Mouse (Mus musculus): ENCODE results near the gene Magi1.

Magi1 gene

DNA sequence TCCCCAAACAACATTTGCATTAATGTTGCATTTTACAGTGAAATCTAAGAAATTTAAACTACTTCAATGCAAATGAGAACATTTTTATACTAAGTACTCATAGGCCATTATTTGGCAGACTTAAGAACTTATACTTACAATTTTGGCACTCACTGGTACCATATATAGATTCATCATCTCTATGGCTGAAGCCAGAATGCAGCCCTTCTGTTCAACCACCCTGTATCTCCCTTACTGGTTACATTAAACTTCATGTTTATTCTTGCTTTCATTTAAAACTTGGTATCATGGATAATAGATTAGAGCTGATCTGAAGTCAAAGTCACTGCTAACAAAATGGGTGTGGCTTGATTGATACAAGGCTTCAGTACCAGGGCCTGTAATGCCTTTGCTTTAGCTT is 171.9 kb downstream of the Magi1 start:
- no peak for DNase-seq (ENCODE audit: low spot score)

DNA sequence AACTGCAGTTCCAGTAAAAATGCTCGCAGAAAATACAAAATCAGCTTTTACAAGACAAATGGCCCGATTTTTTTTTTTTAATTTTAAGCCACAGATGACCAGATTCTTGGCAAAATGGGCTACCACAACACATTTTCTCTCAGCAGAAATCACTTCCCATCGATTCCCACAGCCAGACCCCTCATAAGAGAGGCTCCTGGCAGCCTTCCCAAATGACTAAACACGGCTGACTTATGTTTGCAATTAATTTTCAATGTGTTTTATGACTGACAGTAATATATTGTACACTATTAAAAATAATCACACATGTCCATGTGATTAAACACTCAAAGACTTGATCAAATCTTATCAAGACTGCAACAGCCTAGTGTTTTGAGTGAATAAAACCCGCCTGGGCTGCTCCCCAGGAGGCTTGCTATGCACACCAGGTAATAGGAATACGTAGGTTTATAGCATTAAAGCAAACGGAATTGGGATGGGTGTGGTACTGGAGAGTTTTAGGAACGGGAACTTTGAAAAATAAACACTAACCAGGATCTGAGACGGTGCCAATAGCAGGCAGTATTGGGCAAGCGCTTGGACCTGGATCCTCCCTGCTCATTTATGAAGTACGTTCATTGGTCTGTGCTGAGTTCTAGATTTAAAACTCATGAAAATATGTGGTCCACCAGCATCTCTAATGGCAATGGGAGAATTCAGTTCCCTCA is 176.2 kb downstream of the Magi1 start:
- no peak for DNase-seq (ENCODE audit: low spot score)

DNA sequence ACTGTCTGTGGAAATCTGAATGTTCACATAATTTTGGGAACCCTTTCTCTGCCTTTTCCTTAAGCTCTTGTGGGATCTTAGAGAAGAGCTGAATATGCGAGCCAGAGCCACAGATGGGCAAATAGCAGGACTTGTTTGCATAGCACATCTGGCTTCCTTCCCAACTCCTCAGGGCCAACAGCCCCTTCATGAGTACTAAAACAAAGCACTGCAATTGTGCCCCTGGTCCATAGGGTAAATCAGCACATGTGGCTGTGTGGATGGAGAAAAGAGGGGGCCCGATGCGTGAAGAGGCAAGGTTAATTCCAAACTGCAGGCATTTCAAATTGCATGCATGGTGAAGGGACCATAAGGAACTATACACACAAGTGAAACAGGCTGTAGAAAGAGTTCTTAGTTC is 180.1 kb downstream of the Magi1 start:
- DNase-seq (ENCODE audit: low spot score), result no peak

DNA sequence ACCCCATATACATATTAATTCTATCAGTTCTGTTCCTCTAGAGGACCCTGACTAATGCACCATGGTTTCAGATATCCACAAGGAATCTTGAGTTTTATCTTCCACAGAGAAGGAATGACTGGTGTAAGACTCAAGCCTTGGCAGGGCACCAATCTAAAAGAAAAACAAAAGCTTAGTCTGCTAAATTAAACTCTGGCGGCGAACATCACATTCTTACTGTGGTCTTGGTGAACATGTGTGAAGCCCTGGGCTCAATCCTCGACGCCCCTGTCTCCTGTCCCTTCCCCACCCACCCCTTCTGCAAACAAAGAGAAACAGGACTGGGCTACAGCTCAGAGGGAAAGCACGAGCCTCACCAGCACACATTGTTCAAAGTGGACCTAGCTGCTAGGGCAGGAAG is 182.5 kb downstream of the Magi1 start:
- DNase-seq (ENCODE audit: low spot score), result no peak

DNA sequence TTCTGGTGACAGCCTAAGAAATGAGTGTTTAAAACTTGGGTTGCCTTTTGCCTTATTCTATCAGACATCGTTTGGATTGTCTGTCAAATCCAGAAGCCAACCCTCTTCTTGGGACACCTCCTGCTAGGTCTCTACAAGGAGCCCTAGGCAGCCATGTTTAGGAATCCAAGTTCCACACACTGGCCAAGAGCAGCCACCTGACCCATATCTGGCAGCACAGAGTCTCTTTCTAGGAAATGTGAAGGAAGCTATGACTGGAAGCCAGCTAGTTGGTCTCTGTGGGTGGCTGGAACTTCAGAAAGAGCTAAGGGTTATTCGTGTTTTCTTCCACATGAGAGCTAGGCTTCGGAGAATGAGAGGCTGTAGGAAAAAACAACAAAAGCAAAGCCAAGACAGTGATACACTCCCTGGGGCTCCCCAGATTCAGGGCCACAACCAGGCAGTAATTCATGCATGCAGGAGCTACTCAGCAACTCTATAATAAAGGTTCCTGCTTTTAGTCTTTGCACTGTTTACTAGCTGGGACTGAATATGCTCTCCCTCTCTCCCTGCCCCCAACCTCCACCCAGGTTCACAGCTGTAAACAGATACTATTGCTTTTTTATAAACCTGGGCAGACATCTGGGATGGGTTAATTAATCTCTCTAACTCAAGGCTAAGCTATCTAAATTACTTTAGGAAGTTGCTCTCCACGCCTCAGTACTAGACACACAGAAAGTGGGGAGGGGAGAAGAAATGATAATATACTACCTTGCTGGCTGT is 188.6 kb downstream of the Magi1 start:
- DNase-seq (ENCODE audit: low spot score), result no peak

DNA sequence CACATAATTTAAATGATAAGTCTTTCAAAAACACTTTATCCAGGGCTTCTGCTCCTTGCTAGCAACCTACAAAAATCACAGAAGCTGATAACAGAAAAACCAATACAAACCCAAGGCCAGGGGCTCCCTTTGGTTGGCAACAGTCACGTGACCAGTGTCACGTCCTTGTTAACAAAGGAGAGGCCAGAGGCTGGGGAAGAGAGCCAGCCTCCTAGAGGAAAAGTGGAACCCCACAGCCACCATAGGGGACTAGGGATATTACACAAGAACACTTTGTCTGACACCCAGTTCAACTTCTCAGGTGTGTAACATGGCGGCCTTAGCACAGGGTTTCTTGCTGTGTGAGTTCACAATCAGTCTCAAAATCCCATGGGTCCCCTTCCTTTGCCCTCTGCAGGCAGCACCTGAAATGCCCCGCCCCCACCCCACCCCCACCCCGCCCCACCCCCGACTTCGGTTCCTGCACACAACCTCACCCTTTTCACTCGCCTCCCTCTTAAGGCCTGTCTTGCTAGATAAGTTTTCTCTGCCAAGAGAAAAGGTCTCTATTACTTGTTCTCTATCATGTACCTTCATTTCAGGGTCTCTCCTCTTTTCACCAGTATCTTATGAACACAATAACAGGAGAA is 190.6 kb downstream of the Magi1 start:
- no peak for DNase-seq (ENCODE audit: low spot score)

DNA sequence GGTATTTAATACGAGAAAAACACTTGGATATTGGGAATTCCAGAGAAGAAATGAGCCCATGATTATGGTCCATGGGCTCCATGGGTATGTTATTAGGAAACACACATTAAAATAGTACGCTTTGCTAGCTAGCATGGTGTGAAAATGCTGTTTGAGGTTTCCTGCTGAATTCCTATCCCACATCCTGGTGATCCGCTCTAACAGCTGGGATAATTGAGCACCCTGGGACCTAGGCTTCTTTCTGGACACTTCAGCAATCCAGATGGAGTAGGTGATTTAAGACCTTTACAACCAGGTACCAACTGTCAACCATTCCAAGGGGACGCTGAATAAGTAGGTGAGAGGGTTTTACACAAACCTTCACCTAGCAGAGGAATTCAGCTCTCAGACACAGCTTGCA is 191.2 kb downstream of the Magi1 start:
- DNase-seq (ENCODE audit: low spot score), result no peak

DNA sequence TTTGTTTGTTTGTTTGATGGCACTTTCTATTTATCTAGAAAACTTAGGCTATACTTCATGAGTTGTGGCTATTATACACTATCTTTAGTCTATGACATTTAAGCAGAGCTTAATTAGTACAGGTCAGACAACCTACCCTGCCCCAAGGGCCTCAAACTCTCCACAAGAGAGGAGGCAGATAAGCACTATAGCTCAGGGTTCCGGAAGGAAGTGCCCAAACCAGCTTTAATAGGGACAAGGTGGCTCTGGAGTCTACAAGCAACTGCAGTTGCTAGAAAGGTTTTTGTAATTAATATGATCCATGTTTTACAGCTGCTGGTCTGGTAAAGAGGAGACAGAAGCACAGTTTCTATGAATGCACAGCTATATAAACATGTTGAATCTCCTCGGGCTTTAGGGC is 196.9 kb downstream of the Magi1 start:
- no peak for DNase-seq (ENCODE audit: low spot score)

DNA sequence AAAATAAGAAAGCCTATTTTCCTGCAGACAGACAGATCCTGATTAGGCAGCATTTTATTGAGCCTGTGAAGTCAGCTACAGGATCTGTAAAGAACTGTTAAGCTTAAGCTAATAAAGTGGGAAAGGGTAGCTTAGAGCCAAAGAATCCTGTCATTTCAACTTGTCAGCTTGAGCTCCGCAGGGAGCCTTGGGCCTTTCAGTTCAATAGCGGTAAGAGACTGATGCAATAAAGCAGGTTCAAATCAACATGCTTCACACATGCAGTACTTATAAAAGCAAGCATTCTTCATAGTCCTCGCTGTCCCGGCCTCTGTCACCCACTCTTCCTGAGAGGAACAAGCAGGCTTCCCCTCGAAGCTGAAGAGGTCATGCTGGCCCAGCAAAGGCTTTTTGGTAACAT is 199.0 kb downstream of the Magi1 start:
- no peak for DNase-seq (ENCODE audit: low spot score)

DNA sequence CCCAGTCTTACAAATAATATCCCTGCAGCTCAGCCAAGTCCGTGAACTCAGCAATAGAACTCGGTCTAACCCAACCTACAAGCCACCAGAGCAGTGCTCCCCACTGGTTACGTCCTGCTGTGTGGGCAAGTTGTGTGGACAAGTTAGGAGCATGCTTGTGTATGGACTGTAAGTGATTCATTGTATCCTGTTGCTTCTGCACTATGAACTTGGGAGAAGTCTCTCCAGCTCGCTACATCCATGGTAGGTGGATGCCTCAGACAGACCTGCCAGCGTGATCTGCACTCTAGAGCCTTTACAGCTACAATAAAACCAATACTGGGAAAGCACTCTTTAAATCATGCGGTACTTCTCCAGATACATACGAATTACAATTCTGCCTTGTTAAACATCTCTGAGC is 200.3 kb downstream of the Magi1 start:
- no peak for DNase-seq (ENCODE audit: low spot score)

DNA sequence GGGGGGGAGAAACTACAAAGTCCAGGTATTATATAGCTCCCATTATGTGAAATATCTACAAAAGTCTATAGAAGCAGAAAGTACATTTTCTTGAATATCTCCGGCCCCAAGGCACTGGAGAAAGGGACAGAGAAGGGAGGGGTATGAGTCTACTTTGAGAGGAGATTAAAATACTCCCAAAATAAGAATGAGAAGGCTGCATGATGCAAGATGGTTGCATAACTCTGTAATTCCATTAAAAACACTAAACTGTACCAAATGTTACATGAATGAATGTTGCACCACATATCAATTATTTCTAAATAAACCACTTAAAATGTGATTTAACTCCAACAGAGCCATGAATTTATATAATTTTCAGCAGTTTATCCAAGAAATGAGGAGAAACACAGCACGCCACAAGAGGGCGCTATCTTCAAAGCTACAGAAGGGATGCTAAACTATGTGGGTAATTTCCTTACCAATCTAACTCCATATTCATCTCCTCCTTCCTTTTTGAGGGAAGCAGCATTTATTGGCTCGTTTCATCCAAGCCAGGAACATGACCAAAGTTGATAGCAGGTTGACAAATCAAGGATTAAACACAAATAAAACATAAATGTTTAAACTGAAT is 202.7 kb downstream of the Magi1 start:
- DNase-seq (ENCODE audit: low spot score), result peak; percentile 62

DNA sequence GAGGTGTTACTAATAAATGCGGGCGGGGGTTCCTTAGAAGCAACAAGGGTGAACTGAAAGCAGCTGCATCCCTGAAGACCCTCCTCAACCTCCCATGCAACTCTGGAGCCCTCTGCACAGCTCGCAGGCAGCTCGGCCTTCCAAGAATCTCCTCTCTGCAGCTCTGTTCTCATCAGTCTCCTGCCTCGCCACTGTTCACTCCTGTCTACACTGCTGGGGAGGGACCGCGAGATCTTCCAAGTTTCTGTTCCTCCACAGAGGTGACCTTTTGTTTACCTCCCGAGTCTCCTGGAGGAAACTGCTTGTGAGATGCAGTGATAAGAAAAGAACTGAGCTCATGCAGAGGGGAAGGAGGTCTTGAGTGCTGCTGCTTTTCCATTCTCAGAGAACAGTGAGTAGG is 204.8 kb downstream of the Magi1 start:
- DNase-seq (ENCODE audit: low spot score), result no peak

DNA sequence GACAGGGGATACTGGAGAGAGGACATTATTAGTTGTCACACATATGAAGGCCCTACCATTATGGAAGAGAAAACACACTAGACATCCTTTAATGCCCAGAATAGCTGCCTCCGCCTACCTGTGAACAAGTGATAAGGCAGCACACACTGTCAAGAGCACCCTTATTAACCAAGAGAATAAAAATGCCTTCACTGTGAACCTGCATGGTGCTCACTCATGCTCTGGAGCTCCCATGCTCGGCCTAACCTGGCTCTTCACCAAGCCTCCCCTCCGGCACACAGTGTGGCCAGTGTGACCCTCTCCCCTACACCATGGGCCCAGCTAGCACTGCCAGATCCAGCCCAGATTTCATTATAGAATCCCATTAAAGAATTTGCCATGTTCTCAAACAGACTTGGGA is 206.7 kb downstream of the Magi1 start:
- no peak for DNase-seq (ENCODE audit: low spot score)

DNA sequence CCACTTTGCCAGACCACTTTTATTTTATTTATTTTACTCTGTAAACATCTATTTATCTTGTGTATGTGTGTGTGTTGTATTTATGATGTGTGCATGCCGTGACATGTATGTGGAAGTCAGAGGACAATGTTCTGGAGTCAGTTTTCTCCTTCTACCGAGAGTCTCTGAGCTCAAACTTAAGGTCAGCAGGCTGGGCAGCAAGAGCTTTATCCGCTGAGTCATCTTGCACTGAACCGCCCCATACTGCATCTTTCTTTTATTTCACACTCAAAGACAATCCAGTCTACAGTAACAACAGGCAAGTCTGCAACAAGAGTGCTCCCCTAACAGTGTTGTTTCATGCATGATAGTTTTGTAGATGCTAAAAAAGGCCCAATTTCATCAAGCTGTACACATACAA is 207.7 kb downstream of the Magi1 start:
- no peak for DNase-seq (ENCODE audit: low spot score)

DNA sequence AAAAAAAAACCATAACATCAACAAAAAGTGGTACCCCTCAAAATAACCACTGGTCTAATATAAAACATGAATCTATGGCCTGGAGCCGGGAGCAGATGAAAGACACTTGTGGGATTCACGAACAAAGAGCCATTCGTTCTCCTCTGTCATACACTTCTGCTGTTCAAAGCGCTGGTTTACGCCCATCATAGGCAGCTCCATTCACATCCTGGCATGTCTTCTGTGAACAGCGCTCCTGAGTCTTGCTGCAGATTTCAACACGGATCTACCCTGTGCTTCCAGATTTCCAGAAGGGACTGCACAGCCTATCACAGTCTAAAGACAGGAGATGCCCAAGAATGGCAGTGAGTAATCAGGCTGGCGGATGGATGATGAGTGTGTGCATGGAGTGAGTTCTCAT is 208.5 kb downstream of the Magi1 start:
- no peak for DNase-seq (ENCODE audit: low spot score)

DNA sequence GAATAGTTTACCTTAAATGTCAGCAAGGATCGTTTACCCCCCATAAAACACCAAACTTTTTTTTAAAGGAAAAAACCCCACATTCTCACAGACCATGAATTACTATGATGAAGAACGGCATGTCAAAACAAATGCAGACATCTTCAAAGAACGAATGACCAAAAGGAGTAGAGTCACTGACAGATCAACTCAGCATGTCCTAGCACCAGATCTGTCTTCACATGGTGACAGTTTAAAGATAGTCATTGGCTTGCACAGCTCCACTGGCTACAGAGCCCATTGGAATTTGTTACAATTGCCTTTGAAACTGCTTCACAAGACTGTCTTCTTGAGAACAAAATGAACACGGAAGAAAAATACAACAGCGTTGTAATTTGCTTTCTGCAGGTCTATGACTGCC is 212.0 kb downstream of the Magi1 start:
- DNase-seq (ENCODE audit: low spot score), result no peak

DNA sequence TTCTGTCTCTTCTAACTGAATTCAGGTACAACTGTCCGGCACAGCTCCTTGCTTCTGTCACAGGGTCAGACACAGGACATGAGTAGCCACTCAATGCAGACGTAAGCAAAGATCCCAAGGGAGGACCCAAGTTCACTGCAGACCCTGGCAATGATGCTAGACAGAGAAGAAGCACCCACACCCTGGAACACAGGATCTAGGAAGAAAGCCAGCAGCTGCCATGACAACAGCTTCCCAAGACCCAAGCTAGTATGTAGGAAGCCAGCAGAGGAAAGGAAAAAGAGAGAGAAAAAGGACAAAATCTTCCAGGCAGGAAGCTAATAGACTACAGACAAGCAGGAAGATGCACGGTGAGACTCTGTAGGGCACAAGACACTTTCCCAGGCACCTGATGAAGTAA is 213.0 kb downstream of the Magi1 start:
- no peak for DNase-seq (ENCODE audit: low spot score)

DNA sequence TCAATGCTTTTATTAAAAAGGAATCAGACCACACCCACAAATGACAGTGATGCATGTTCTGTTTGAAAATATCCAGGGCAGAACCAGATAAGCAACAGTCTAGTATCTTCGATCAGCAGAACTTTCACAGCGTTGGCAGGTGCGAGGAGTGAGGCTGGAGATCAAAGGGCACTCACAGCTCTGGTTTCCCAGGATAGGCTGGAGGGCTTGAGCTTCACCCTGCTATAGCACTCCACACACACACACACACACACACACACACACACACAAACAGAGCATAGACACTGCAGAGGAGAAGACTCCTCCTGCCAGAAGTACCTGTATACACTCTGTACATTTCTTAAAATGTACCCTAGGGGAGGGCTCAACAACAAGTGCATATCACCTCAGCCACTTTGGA is 214.3 kb downstream of the Magi1 start:
- DNase-seq (ENCODE audit: low spot score), result no peak

DNA sequence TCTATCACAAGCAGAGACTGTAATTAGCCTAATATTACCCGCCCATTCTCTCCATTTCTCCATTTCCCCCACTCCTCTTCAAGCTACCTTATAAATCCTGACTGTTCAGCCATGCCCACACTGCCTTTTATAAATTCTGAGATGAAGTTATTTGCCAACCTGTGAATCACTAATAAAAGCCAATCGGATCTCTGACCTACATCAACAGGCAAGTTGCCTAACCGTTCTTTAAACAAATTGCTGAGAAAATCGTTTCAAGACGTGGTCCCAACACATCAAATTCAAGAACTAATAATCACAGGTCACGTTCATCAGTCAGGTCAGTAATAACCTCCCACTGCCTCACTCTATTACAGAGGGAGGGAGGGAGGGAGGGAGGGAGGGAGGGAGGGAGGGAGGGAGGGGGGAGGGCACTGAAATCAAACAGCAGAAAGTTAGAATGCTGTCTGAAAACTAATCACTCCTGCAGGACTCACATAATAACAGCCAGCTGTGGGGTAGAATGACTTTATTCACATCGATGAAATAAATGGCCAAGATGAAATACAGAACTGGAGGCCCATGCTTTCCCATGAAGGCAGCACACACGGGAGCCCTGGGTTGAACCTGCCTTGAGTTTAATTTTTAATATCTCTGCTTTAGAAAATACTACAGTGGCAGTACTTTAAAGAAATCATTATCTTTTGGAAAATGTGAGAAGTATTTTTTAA is 215.8 kb downstream of the Magi1 start:
- no peak for DNase-seq (ENCODE audit: low spot score)

DNA sequence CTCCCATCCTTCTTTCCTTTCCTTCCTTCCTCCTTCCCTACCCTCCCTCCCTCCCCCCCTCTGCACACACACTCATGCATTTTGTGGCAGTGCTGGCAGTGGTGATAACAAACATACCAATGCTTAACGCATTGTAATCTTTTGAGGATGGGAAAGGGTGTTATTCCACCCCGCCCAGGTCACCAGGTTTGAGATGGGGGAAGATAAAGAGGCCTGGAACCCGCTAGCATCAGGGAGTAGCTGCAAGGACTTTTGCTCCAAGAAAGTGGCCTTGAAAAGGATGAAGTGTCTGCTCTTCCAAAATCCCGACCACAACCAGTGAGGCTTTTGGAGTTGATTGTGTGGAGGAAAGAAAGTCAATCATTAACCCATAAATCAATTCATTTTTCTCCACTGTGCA is 218.9 kb downstream of the Magi1 start:
- no peak for DNase-seq (ENCODE audit: low spot score)

DNA sequence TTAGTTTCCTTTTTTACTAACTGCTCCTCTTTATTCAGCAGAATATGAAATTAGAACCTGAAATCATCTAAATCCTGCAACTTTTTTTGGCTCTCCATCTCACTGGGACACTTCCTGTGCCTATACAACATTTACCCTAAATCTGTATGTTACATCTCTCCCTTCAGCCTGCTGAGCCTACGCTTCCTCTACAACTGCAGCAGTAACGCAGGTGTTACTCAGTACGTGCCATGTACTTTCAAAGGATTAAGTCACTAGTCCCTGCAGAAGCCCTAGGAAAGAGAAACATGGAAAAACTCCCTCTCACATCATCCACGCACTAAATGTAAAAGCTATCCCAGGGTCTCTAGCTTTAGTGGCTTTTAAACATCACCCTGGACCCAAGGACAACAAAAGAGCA is 220.2 kb downstream of the Magi1 start:
- no peak for DNase-seq (ENCODE audit: low spot score)

DNA sequence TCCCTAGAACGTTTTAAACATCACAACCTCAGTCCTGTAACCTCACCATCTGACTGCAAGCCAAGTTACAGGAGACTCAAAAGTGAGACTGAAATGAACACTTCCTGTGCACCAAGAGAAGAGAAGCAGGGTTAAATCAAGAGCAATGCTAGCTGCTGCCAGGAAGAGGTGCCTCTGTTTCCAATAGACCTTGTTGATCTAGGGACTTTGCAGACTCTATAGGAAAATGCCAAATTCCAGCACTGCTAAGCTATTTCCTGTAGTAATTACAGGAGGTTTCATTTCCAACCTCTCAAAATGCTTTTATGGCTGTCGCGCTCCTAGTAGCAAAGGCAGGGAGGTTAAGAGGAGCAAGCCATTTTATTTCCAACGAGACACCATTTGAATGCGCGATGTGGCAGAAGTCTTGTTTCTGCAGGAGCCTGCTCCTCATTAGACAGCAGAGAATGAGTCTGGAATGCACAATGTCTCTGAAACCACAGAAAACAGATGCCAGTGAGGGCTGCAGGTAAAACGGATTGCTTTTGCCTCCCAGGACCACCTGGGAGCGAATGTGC is 222.2 kb downstream of the Magi1 start:
- no peak for DNase-seq (ENCODE audit: low spot score)
